Mouse (Mus musculus) ES-E14 (cell line): Measurements from ENCODE around the gene Exoc3l2.

Experiments
- CHD2 ChIP-seq: IDR thresholded peaks from 2 replicates; pipeline ENCODE4 v1.6.1; 2014; ENCODE audit warnings: mild to moderate bottlenecking, low read depth, low read length, inconsistent platforms
- HCFC1 ChIP-seq: IDR thresholded peaks from 2 replicates; pipeline ENCODE4 v1.6.1; 2012; ENCODE audit warnings: low read length, inconsistent platforms, borderline replicate concordance; ENCODE audit not compliant: insufficient read depth

- no peak for TF ChIP-seq CHD2
- peak; percentile 86 for TF ChIP-seq HCFC1
Observed at GRCm38 (mm10) chr7:19429726-19430125, 33.4 kb upstream of the Exoc3l2 start.
